Mouse (Mus musculus): ENCODE measurements around the gene Smim22.

DNA sequence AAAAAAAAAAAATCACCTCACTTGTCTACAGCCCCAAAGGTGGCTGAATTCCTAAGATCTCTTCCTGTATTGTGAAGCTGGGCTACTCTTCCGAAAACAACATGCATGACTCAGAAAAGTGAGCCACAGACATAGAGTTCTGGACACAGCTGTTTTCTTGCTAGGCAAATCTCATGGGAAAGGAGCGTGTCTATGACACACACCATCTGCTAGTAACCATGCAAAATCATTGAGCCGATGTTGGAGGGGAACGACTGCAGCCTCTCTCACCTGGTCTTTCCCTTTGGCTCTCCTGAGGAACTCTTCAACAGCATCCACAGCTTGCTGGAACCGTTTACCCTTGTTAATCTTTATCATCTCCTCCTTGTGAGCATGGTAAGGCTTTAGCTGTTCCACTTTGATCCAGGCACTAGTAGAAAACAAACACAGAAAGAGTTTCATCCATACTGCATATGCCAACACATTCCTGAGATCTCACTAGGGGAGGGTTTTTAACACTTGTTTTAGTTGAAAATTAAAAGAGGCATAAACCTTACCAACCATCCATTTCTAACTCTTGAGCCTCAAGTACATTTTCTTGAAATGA is 29.7 kb downstream of the Smim22 start:
- TF ChIP-seq CTCF (IDR thresholded peaks at IDR 0.05; ENCODE audit: borderline replicate concordance, insufficient read depth, low read length) (no peak), POLR2A (IDR thresholded peaks at IDR 0.05; ENCODE audit: low read depth, low read length) (no peak)
